Mouse (Mus musculus) G1E (cell line): ENCODE measurements around the gene Dhrs3.

Experiments
- CTCF ChIP-seq: IDR thresholded peaks from 2 replicates; pipeline ENCODE4 v1.5.1; 2012; ENCODE audit warnings: low read depth, low read length, inconsistent platforms, mixed read lengths
- TAL1 ChIP-seq: conservative IDR thresholded peaks from 2 replicates; pipeline ENCODE4 v1.6.1; 2012; ENCODE audit warnings: low read depth, low read length, inconsistent platforms, mixed read lengths

GRCm38 (mm10) chr4:144898737-144899136 is 6.1 kb downstream of the Dhrs3 start:
- TF ChIP-seq CTCF (no peak), TAL1 (no peak)
